Mouse (Mus musculus) intestine, embryonic 14.5 days (tissue): ENCODE measurements at regions not wholly inside any gene's neighbourhood (a gene's known extent, or its start where the extent isn't known, plus 50 kb on each side); places are given as distances from the start of the nearest gene placed in this dataset.
"Not testable (repeated sequence)": the region's sequence is repeated elsewhere in the genome, so short reads cannot be mapped to it uniquely, and the experiment has no call there.

Source experiments
- ATAC-seq: fragments of 200-750 bp; cut with Nextera tagmentation; replicated peaks from 2 replicates; pipeline ENCODE4 v1.8.0; 2017; ENCODE audit warnings: low read depth, moderate number of reproducible peaks, moderate TSS enrichment, moderate library complexity; ENCODE audit not compliant: low FRiP score, low TSS enrichment
- DNase-seq: peaks from one replicate; pipeline ENCODE4 v3.0.0-alpha.2; 2018; ENCODE audit warnings: low spot score
- H3K27ac ChIP-seq: fragments of 300-500 bp; sonication (generic); 2 replicates; pipeline ENCODE4 v1.5.1; 2014; ENCODE audit warnings: low read depth, mild to moderate bottlenecking, control low read depth
- H3K27me3 ChIP-seq: fragments of 300-500 bp; sonication (generic); replicated peaks from 2 replicates; pipeline ENCODE4 v1.6.1; 2014; ENCODE audit warnings: low read length, control low read depth; ENCODE audit not compliant: control insufficient read depth, insufficient read depth
- H3K36me3 ChIP-seq: fragments of 300-500 bp; sonication (generic); 2 replicates; pipeline ENCODE4 v1.6.1; 2014; ENCODE audit warnings: low read length, control low read depth; ENCODE audit not compliant: control insufficient read depth, insufficient read depth
- H3K4me1 ChIP-seq: fragments of 300-500 bp; sonication (generic); replicated peaks from 2 replicates; pipeline ENCODE4 v1.6.1; 2014; ENCODE audit warnings: low read length, control low read depth, mixed read lengths; ENCODE audit not compliant: control insufficient read depth, insufficient read depth
- H3K4me2 ChIP-seq: fragments of 300-500 bp; sonication (generic); 2 replicates; pipeline ENCODE4 v1.6.1; 2014; ENCODE audit warnings: low read length
- H3K4me3 ChIP-seq: fragments of 300-500 bp; sonication (generic); 2 replicates; pipeline ENCODE4 v1.5.1; 2014; ENCODE audit warnings: low read depth, low read length, control low read depth, mixed read lengths
- H3K9ac ChIP-seq: fragments of 300-500 bp; sonication (generic); 2 replicates; pipeline ENCODE4 v1.6.1; 2014; ENCODE audit warnings: mild to moderate bottlenecking, low read length
- H3K9me3 ChIP-seq: fragments of 300-500 bp; sonication (generic); 2 replicates; pipeline ENCODE4 v1.6.1; 2016; ENCODE audit warnings: low read length, control low read depth; ENCODE audit not compliant: control insufficient read depth
- WGBS: fragments of 180-500 bp; shearing (Covaris S2); extraction: QIAGEN DNeasy Blood & Tissue Kit; methylation state at CpG from one replicate; pipeline ENCODE4 v1.1.7; 2014; 5-methylcytosine and 5-hydroxymethylcytosine counted together

- Histone ChIP-seq H3K9me3 (no peaks in the 10 kb centered on the region), H3K9ac (no peak overlapping the region), H3K4me3 (no peak overlapping the region), H3K4me1 (no peaks in the 10 kb centered on the region), H3K36me3 (no peaks in the 10 kb centered on the region), H3K4me2 (no peak overlapping the region), H3K27ac (no peak overlapping the region), H3K27me3 (no peaks in the 10 kb centered on the region)
- ATAC-seq (no peak), DNase-seq (no peak)
- 28% methylated on average over 3 of the region's 3 CpGs for WGBS
These were observed 421.4 kb downstream of the Tox3 start for GRCm38 (mm10) chr8:89926666-89927232.

- H3K36me3 ChIP-seq, H3K4me3 ChIP-seq, H3K4me1 ChIP-seq, H3K4me2 ChIP-seq, H3K9me3 ChIP-seq, H3K27ac ChIP-seq, DNase-seq, H3K9ac ChIP-seq, ATAC-seq, H3K27me3 ChIP-seq: not testable (repeated sequence)
- WGBS: 93% methylated on average over 3 of the region's 22 CpGs
These were observed 423.4 kb downstream of the Tox3 start for GRCm38 (mm10) chr8:89924697-89925096.

GRCm38 (mm10) chr8:89914076-89914475 is 434.1 kb downstream of the Tox3 start:
- no peak overlapping the region for H3K4me3 ChIP-seq
- no peaks in the 10 kb centered on the region for H3K27me3 ChIP-seq
- WGBS: 92% methylated on average over 6 of the region's 6 CpGs
- DNase-seq (no peak), ATAC-seq (no peak)
- H3K9me3 ChIP-seq: no peaks in the 10 kb centered on the region
- H3K4me1 ChIP-seq: no peaks in the 10 kb centered on the region
- no peaks in the 10 kb centered on the region for H3K36me3 ChIP-seq
- H3K27ac ChIP-seq: no peak overlapping the region
- no peak overlapping the region for H3K4me2 ChIP-seq
- no peak overlapping the region for H3K9ac ChIP-seq

- Histone ChIP-seq H3K27me3 (no peaks in the 10 kb centered on the region), H3K4me1 (no peaks in the 10 kb centered on the region), H3K9ac (no peak overlapping the region), H3K4me2 (no peak overlapping the region), H3K4me3 (no peak overlapping the region), H3K27ac (no peak overlapping the region), H3K9me3 (no peaks in the 10 kb centered on the region), H3K36me3 (no peaks in the 10 kb centered on the region)
- ATAC-seq: no peak
- no peak for DNase-seq
- WGBS: 66% methylated on average over 6 of the region's 6 CpGs
These were observed 441.9 kb downstream of the Tox3 start for GRCm38 (mm10) chr8:89906200-89906599.

GRCm38 (mm10) chr8:89905588-89905987 is 442.6 kb downstream of the Tox3 start:
- no peak for ATAC-seq
- H3K36me3 ChIP-seq: no peaks in the 10 kb centered on the region
- WGBS: 51% methylated on average over 3 of the region's 3 CpGs

GRCm38 (mm10) chr8:89903346-89903745 is 444.8 kb downstream of the Tox3 start:
- Histone ChIP-seq H3K4me1 (no peaks in the 10 kb centered on the region), H3K9ac (no peak overlapping the region), H3K4me2 (no peak overlapping the region), H3K27ac (no peak overlapping the region), H3K4me3 (no peak overlapping the region), H3K9me3 (no peaks in the 10 kb centered on the region), H3K27me3 (no peaks in the 10 kb centered on the region), H3K36me3 (no peaks in the 10 kb centered on the region)
- 75% methylated on average over 1 of the region's 1 CpGs for WGBS
- DNase-seq: no peak
- no peak for ATAC-seq

More at GRCm38 (mm10) chr8:89905588-89905987, 442.6 kb downstream of the Tox3 start:
- no peak overlapping the region for H3K4me2 ChIP-seq
- DNase-seq: no peak
- no peak overlapping the region for H3K9ac ChIP-seq
- no peaks in the 10 kb centered on the region for H3K4me1 ChIP-seq
- no peaks in the 10 kb centered on the region for H3K27me3 ChIP-seq
- no peak overlapping the region for H3K27ac ChIP-seq
- no peak overlapping the region for H3K4me3 ChIP-seq
- H3K9me3 ChIP-seq: no peaks in the 10 kb centered on the region

GRCm38 (mm10) chr8:89872768-89873167 is 475.4 kb downstream of the Tox3 start:
- Histone ChIP-seq H3K36me3 (no peaks in the 10 kb centered on the region), H3K27ac (no peak overlapping the region), H3K9me3 (no peaks in the 10 kb centered on the region), H3K4me3 (no peak overlapping the region), H3K9ac (no peak overlapping the region), H3K4me1 (no peaks in the 10 kb centered on the region), H3K4me2 (no peak overlapping the region), H3K27me3 (no peaks in the 10 kb centered on the region)
- DNase-seq (no peak), ATAC-seq (no peak)
- 81% methylated on average over 5 of the region's 5 CpGs for WGBS

GRCm38 (mm10) chr8:89871966-89872365 is 476.2 kb downstream of the Tox3 start:
- ATAC-seq (no peak), DNase-seq (no peak)
- no peaks in the 10 kb centered on the region for H3K9me3 ChIP-seq
- H3K36me3 ChIP-seq: no peaks in the 10 kb centered on the region
- H3K4me1 ChIP-seq: no peaks in the 10 kb centered on the region
- no peak overlapping the region for H3K4me2 ChIP-seq
- H3K27ac ChIP-seq: no peak overlapping the region
- H3K9ac ChIP-seq: no peak overlapping the region
- 76% methylated on average over 5 of the region's 5 CpGs for WGBS
- H3K4me3 ChIP-seq: no peak overlapping the region
- H3K27me3 ChIP-seq: no peaks in the 10 kb centered on the region

GRCm38 (mm10) chr8:89859813-89860212 is 488.3 kb downstream of the Tox3 start:
- DNase-seq (no peak), ATAC-seq (no peak)
- no peak overlapping the region for H3K4me2 ChIP-seq
- no peaks in the 10 kb centered on the region for H3K9me3 ChIP-seq
- 94% methylated on average over 3 of the region's 3 CpGs for WGBS
- no peak overlapping the region for H3K9ac ChIP-seq
- H3K36me3 ChIP-seq: no peaks in the 10 kb centered on the region
- H3K27ac ChIP-seq: no peak overlapping the region
- no peaks in the 10 kb centered on the region for H3K4me1 ChIP-seq
- H3K27me3 ChIP-seq: no peaks in the 10 kb centered on the region
- H3K4me3 ChIP-seq: no peak overlapping the region
